Mouse (Mus musculus) embryonic facial prominence, embryonic 12.5 days (tissue): ENCODE data around the gene Vmn2r90. TPM values are rescaled to one million over a fixed set of nuclear protein-coding genes. Genes with fewer than 3 reads are reported as not detected.
"Not testable (repeated sequence)": the region's sequence is repeated elsewhere in the genome, so short reads cannot be mapped to it uniquely, and the experiment has no call there.

Experiments used
- ATAC-seq: fragments of 200-750 bp; cut with Nextera tagmentation; 2 replicates; pipeline ENCODE4 v1.8.0; 2017; ENCODE audit not compliant: insufficient number of reproducible peaks, insufficient read depth, low FRiP score, low TSS enrichment
- H3K27ac ChIP-seq: fragments of 300-500 bp; sonication (generic); 2 replicates; pipeline ENCODE4 v1.5.1; 2016; ENCODE audit warnings: mild to moderate bottlenecking
- H3K27me3 ChIP-seq: fragments of 300-500 bp; sonication (generic); 2 replicates; pipeline ENCODE4 v1.6.1; 2016; ENCODE audit warnings: mild to moderate bottlenecking, moderate library complexity
- H3K36me3 ChIP-seq: fragments of 300-500 bp; sonication (generic); 2 replicates; pipeline ENCODE4 v1.6.1; 2016; ENCODE audit warnings: mild to moderate bottlenecking
- H3K4me1 ChIP-seq: fragments of 300-500 bp; sonication (generic); 2 replicates; pipeline ENCODE4 v1.6.1; 2016
- H3K4me2 ChIP-seq: fragments of 300-500 bp; sonication (generic); replicated peaks from 2 replicates; pipeline ENCODE4 v1.6.1; 2016; ENCODE audit warnings: mild to moderate bottlenecking, moderate library complexity
- H3K4me3 ChIP-seq: fragments of 300-500 bp; sonication (generic); 2 replicates; pipeline ENCODE4 v1.5.1; 2016; ENCODE audit warnings: mild to moderate bottlenecking
- H3K9ac ChIP-seq: fragments of 300-500 bp; sonication (generic); 2 replicates; pipeline ENCODE4 v1.6.1; 2016; ENCODE audit warnings: mild to moderate bottlenecking, moderate library complexity
- H3K9me3 ChIP-seq: fragments of 300-500 bp; sonication (generic); 2 replicates; pipeline ENCODE4 v1.6.1; 2016; ENCODE audit warnings: mild to moderate bottlenecking, moderate library complexity
- WGBS: fragments of 180-500 bp; shearing (Covaris S2); methylation state at CpG from one replicate; pipeline ENCODE4 v1.1.7; 2016; 5-methylcytosine and 5-hydroxymethylcytosine counted together
- polyA plus RNA-seq: library from polyadenylated mRNA; unstranded; fragments of >200 nt; fragmentation: Nextera tagmentation; extraction: Ambion mirVana; gene quantifications from 2 replicates; pipeline ENCODE4 v1.2.1, GENCODE M21; 2016

Gene Vmn2r90
- polyA plus RNA-seq: not detected in 2 replicates

- no peaks in the 10 kb centered on the region for H3K36me3 ChIP-seq
- H3K9ac ChIP-seq: no peak within 1 kb of the TSS
- no peaks in the 10 kb centered on the region for H3K27me3 ChIP-seq
- H3K4me1 ChIP-seq: no peaks in the 10 kb centered on the region
- H3K4me2 ChIP-seq: no peak within 1 kb of the TSS
- H3K27ac ChIP-seq: no peak within 1 kb of the TSS
- no peak within 1 kb of the TSS for H3K4me3 ChIP-seq
- 68% methylated on average over 1 of the region's 1 CpGs for WGBS
- no peaks in the 10 kb centered on the region for H3K9me3 ChIP-seq
- ATAC-seq: no peak
Observed at GRCm38 (mm10) chr17:17703447-17703846, at the start of gene Vmn2r90. Gene Vmn2r90 (plus strand): TSS chr17:17703747.

GRCm38 (mm10) chr17:17654997-17655828 is 48.3 kb upstream of the Vmn2r90 start:
- H3K27me3 ChIP-seq: no peaks in the 10 kb centered on the region
- WGBS: 32% methylated on average over 10 of the region's 10 CpGs
- no peak for ATAC-seq
- H3K9ac ChIP-seq: no peak overlapping the region
- H3K36me3 ChIP-seq: no peaks in the 10 kb centered on the region
- H3K4me1 ChIP-seq: no peaks in the 10 kb centered on the region
- H3K4me2 ChIP-seq: no peak overlapping the region
- H3K9me3 ChIP-seq: no peaks in the 10 kb centered on the region
- H3K4me3 ChIP-seq: no peak overlapping the region
- no peak overlapping the region for H3K27ac ChIP-seq

- H3K9me3 ChIP-seq: no peaks in the 10 kb centered on the region
- H3K4me1 ChIP-seq: no peaks in the 10 kb centered on the region
- WGBS: 43% methylated on average over 2 of the region's 2 CpGs
- no peak overlapping the region for H3K9ac ChIP-seq
- no peaks in the 10 kb centered on the region for H3K27me3 ChIP-seq
- H3K36me3 ChIP-seq: no peaks in the 10 kb centered on the region
- no peak overlapping the region for H3K4me2 ChIP-seq
- no peak overlapping the region for H3K4me3 ChIP-seq
- H3K27ac ChIP-seq: no peak overlapping the region
- no peak for ATAC-seq
Observed at GRCm38 (mm10) chr17:17655829-17656176, 47.7 kb upstream of the Vmn2r90 start.

- H3K4me2 ChIP-seq: no peak overlapping the region
- WGBS: 82% methylated on average over 1 of the region's 1 CpGs
- H3K4me3 ChIP-seq: no peak overlapping the region
- no peaks in the 10 kb centered on the region for H3K36me3 ChIP-seq
- H3K27ac ChIP-seq: no peak overlapping the region
- no peaks in the 10 kb centered on the region for H3K4me1 ChIP-seq
- ATAC-seq: no peak
- no peak overlapping the region for H3K9ac ChIP-seq
- H3K9me3 ChIP-seq: no peaks in the 10 kb centered on the region
- no peaks in the 10 kb centered on the region for H3K27me3 ChIP-seq
Observed at GRCm38 (mm10) chr17:17678781-17679180, 24.8 kb upstream of the Vmn2r90 start.

GRCm38 (mm10) chr17:17690659-17691058 is 12.9 kb upstream of the Vmn2r90 start:
- Histone ChIP-seq H3K9ac (no peak overlapping the region), H3K4me1 (no peaks in the 10 kb centered on the region), H3K9me3 (no peaks in the 10 kb centered on the region), H3K27me3 (no peaks in the 10 kb centered on the region), H3K4me2 (no peak overlapping the region), H3K27ac (no peak overlapping the region), H3K4me3 (no peak overlapping the region), H3K36me3 (no peaks in the 10 kb centered on the region)
- 52% methylated on average over 2 of the region's 2 CpGs for WGBS
- no peak for ATAC-seq

- not testable (repeated sequence) for H3K27ac ChIP-seq, H3K27me3 ChIP-seq, H3K4me1 ChIP-seq, ATAC-seq, H3K36me3 ChIP-seq, H3K9me3 ChIP-seq, H3K4me2 ChIP-seq, H3K9ac ChIP-seq, H3K4me3 ChIP-seq
- WGBS: 83% methylated on average over 4 of the region's 4 CpGs
Observed at GRCm38 (mm10) chr17:17732396-17732795, 28.8 kb downstream of the Vmn2r90 start.

GRCm38 (mm10) chr17:17738635-17739034 is 35.1 kb downstream of the Vmn2r90 start:
- Histone ChIP-seq H3K4me1 (no peaks in the 10 kb centered on the region), H3K36me3 (no peaks in the 10 kb centered on the region), H3K27ac (no peak overlapping the region), H3K4me3 (no peak overlapping the region), H3K27me3 (no peaks in the 10 kb centered on the region), H3K9ac (no peak overlapping the region), H3K9me3 (peaks cover 10% of the 10 kb centered on the region), H3K4me2 (no peak overlapping the region)
- ATAC-seq: no peak
- 90% methylated on average over 1 of the region's 1 CpGs for WGBS

GRCm38 (mm10) chr17:17739300-17739699 is 35.8 kb downstream of the Vmn2r90 start:
- not testable (repeated sequence) for H3K4me2 ChIP-seq, H3K9ac ChIP-seq, H3K27me3 ChIP-seq, H3K4me1 ChIP-seq, H3K27ac ChIP-seq, H3K9me3 ChIP-seq, ATAC-seq, H3K36me3 ChIP-seq, H3K4me3 ChIP-seq
- 91% methylated on average over 7 of the region's 7 CpGs for WGBS

- H3K4me1 ChIP-seq: not testable (repeated sequence)
Observed at GRCm38 (mm10) chr17:17739936-17740335, 36.4 kb downstream of the Vmn2r90 start.

GRCm38 (mm10) chr17:17741516-17741915 is 38.0 kb downstream of the Vmn2r90 start:
- ATAC-seq, H3K4me2 ChIP-seq, H3K27ac ChIP-seq, H3K27me3 ChIP-seq, H3K36me3 ChIP-seq, H3K4me3 ChIP-seq, H3K9ac ChIP-seq, H3K9me3 ChIP-seq, H3K4me1 ChIP-seq: not testable (repeated sequence)

More at GRCm38 (mm10) chr17:17739936-17740335, 36.4 kb downstream of the Vmn2r90 start:
- H3K36me3 ChIP-seq, H3K4me2 ChIP-seq, H3K4me3 ChIP-seq, H3K27ac ChIP-seq, H3K9ac ChIP-seq, H3K9me3 ChIP-seq, ATAC-seq, H3K27me3 ChIP-seq: not testable (repeated sequence)
- WGBS: 78% methylated on average over 5 of the region's 5 CpGs

- not testable (repeated sequence) for ATAC-seq, H3K4me3 ChIP-seq, H3K36me3 ChIP-seq, H3K27ac ChIP-seq, H3K9me3 ChIP-seq, H3K27me3 ChIP-seq, H3K4me2 ChIP-seq, H3K9ac ChIP-seq, H3K4me1 ChIP-seq
- WGBS: 10% methylated on average over 4 of the region's 4 CpGs
Observed at GRCm38 (mm10) chr17:17749371-17749770, 45.8 kb downstream of the Vmn2r90 start.

- WGBS: 80% methylated on average over 1 of the region's 1 CpGs
- no peak overlapping the region for H3K27ac ChIP-seq
Observed at GRCm38 (mm10) chr17:17762614-17763293, 59.2 kb downstream of the Vmn2r90 start.

More at GRCm38 (mm10) chr17:17762614-17763293, 59.2 kb downstream of the Vmn2r90 start:
- ATAC-seq: no peak
- Histone ChIP-seq H3K4me3 (no peak overlapping the region), H3K4me1 (no peaks in the 10 kb centered on the region), H3K9ac (no peak overlapping the region), H3K4me2 (no peak overlapping the region), H3K9me3 (no peaks in the 10 kb centered on the region), H3K36me3 (no peaks in the 10 kb centered on the region), H3K27me3 (0 out of 2 replicates have a peak, but pooled peaks cover 2% of the 10 kb centered on the region)
